Mouse (Mus musculus): Measurements from ENCODE around the gene Olfr654. TPM values are rescaled to one million over a fixed set of nuclear protein-coding genes. Genes with fewer than 3 reads are reported as not detected.

Olfr654 gene
- polyA plus RNA-seq, 1 experiment from 2014 or later = not detected

DNA sequence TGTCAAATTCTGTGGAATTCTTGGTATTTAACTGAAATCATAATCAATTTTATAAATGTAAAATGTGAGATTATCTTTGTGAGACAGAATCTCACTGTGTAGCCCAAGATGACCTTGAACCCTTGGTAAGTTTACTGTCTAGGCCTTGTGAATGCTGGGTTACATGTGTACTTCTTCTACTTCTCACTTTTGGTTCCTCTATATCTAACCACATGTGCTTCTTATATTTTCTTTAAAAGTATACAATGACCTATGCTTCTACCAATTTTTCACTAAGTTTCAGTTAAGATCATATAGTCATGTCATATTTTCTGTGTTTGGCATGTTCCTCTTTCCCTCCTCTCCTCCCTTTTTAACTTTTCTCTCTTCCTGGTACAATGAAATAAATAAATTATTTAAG lies 17.9 kb downstream of the Olfr654 start:
- no peak overlapping the region for H3K4me3 ChIP-seq (ENCODE audit: low read length)
- no peak overlapping the region for H3K4me2 ChIP-seq (ENCODE audit: low read depth, low read length)
- no peak for ATAC-seq (ENCODE audit: low read depth)
- H3K4me1 ChIP-seq (replicated peaks; ENCODE audit: control insufficient read depth, insufficient read depth, low read length) = no peaks in the 10 kb centered on the region
- H3K36me3 ChIP-seq (ENCODE audit: control insufficient read depth, insufficient read depth, low read length) = no peaks in the 10 kb centered on the region
- H3K27me3 ChIP-seq (ENCODE audit: control insufficient read depth, insufficient read depth, low read depth, low read length) = no peaks in the 10 kb centered on the region
- no peak overlapping the region for H3K9ac ChIP-seq (ENCODE audit: low read length)
- H3K27ac ChIP-seq (ENCODE audit: low read length) = no peak overlapping the region
- H3K9me3 ChIP-seq (ENCODE audit: control insufficient read depth, low read length) = no peaks in the 10 kb centered on the region

DNA sequence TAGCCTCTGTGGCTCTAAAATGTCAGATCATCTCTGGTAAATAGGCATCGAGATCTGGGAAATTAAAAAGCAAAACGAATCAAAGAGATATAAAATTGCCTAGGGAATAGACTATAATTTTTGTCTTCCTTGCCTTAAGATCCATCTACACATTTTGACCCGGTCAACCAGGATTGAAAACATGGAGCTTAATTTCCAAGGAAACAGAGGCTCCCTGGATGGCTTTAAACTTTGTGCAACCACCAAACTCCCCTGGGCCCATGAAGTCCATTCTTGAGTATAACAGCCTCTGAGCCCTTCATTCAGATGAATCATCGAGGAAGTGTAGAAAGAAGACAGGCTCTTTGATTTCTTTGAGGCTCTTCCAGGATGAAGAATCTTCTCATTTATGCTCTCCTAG lies 26.8 kb downstream of the Olfr654 start, which contains the start of gene Olfr656:
Olfr656 (plus strand) TSS at position 301 of the 400 bp plus-strand sequence.
- no peak within 1 kb of the TSS for H3K27ac ChIP-seq (ENCODE audit: low read length)
- no peaks in the 10 kb centered on the region for H3K27me3 ChIP-seq (ENCODE audit: control insufficient read depth, insufficient read depth, low read depth, low read length)
- H3K4me2 ChIP-seq (ENCODE audit: low read depth, low read length) = no peak within 1 kb of the TSS
- no peak within 1 kb of the TSS for H3K4me3 ChIP-seq (ENCODE audit: low read length)
- no peaks in the 10 kb centered on the region for H3K4me1 ChIP-seq (replicated peaks; ENCODE audit: control insufficient read depth, insufficient read depth, low read length)
- 76% methylated on average over 4 of the region's 4 CpGs for WGBS
- no peak for ATAC-seq (ENCODE audit: low read depth)
- no peaks in the 10 kb centered on the region; the same call in 1 of the 2 replicates for H3K9me3 ChIP-seq (ENCODE audit: control insufficient read depth, low read length)
- H3K9ac ChIP-seq (ENCODE audit: low read length) = no peak within 1 kb of the TSS
- no peaks in the 10 kb centered on the region for H3K36me3 ChIP-seq (ENCODE audit: control insufficient read depth, insufficient read depth, low read length)

DNA sequence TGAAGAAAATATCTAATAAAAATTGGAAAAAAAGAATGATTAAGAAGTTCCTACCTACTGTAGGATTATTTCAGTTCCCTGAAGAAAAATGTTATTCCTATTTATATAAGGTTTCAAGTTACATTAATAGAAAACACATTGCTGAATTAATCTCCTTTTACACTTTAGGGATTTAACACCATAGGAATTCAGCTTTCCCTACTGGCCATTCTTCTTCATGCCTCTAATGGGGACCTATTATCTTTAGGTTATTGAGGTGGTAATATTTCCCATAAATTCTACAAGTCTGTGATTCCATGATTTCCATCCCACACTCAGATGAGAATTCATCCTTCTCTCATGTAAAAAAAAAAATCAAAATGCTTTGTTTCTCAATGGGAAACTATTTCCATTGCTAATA lies 37.7 kb downstream of the Olfr654 start, which contains the start of gene Olfr657:
Olfr657 (plus strand) TSS at position 301 of the 400 bp plus-strand sequence.
- Histone ChIP-seq H3K4me3 (ENCODE audit: low read length) (no peak within 1 kb of the TSS), H3K4me2 (ENCODE audit: low read depth, low read length) (no peak within 1 kb of the TSS), H3K9me3 (ENCODE audit: control insufficient read depth, low read length) (no peaks in the 10 kb centered on the region), H3K9ac (ENCODE audit: low read length) (no peak within 1 kb of the TSS), H3K27me3 (ENCODE audit: control insufficient read depth, insufficient read depth, low read depth, low read length) (no peaks in the 10 kb centered on the region), H3K36me3 (ENCODE audit: control insufficient read depth, insufficient read depth, low read length) (no peaks in the 10 kb centered on the region), H3K4me1 (replicated peaks; ENCODE audit: control insufficient read depth, insufficient read depth, low read length) (no peaks in the 10 kb centered on the region), H3K27ac (ENCODE audit: low read length) (no peak within 1 kb of the TSS)
- ATAC-seq (ENCODE audit: low read depth) = no peak

Other genes with a start within 250 kb of the Olfr654 start
- 1.6 and 2.6 TPM in 2 replicates for gene Trim12c, start 233.7 kb upstream of the Olfr654 start, polyA plus RNA-seq (2015; fragmentation: Nextera tagmentation; extraction: Ambion mirVana)
- gene Trim30b, start 217.1 kb upstream of the Olfr654 start, polyA plus RNA-seq (2015; fragmentation: Nextera tagmentation; extraction: Ambion mirVana) = 0.09 and 0.10 TPM in 2 replicates
- gene Trim30c, start 186.2 kb upstream of the Olfr654 start, polyA plus RNA-seq (2015; fragmentation: Nextera tagmentation; extraction: Ambion mirVana) = 0.13 and 0.14 TPM in 2 replicates
- 1.1 and 1.5 TPM in 2 replicates for gene Trim30a, start 121.8 kb upstream of the Olfr654 start, polyA plus RNA-seq (2015; fragmentation: Nextera tagmentation; extraction: Ambion mirVana)
- gene Trim30d, start 79.2 kb upstream of the Olfr654 start, polyA plus RNA-seq (2015; fragmentation: Nextera tagmentation; extraction: Ambion mirVana) = 0.63 and 0.75 TPM in 2 replicates
- gene Olfr651, start 36.9 kb upstream of the Olfr654 start, polyA plus RNA-seq (2015; fragmentation: Nextera tagmentation; extraction: Ambion mirVana) = not detected in 2 replicates
- not detected in 2 replicates for gene Olfr652, start 26.1 kb upstream of the Olfr654 start, polyA plus RNA-seq (2015; fragmentation: Nextera tagmentation; extraction: Ambion mirVana)
- not detected in 2 replicates for gene Olfr653, start 9.7 kb upstream of the Olfr654 start, polyA plus RNA-seq (2015; fragmentation: Nextera tagmentation; extraction: Ambion mirVana)
- gene Olfr655, start 14.8 kb downstream of the Olfr654 start, polyA plus RNA-seq (2015; fragmentation: Nextera tagmentation; extraction: Ambion mirVana) = not detected in 2 replicates
- not detected in 2 replicates for gene Olfr656, start 26.9 kb downstream of the Olfr654 start, polyA plus RNA-seq (2015; fragmentation: Nextera tagmentation; extraction: Ambion mirVana)
- gene Olfr657, start 37.8 kb downstream of the Olfr654 start, polyA plus RNA-seq (2015; fragmentation: Nextera tagmentation; extraction: Ambion mirVana) = not detected in 2 replicates
- gene Olfr658, start 60.3 kb downstream of the Olfr654 start, polyA plus RNA-seq (2015; fragmentation: Nextera tagmentation; extraction: Ambion mirVana) = not detected in 2 replicates
- not detected in 2 replicates for gene Olfr659, start 79.7 kb downstream of the Olfr654 start, polyA plus RNA-seq (2015; fragmentation: Nextera tagmentation; extraction: Ambion mirVana)
- not detected in 2 replicates for gene Olfr661, start 99.5 kb downstream of the Olfr654 start, polyA plus RNA-seq (2015; fragmentation: Nextera tagmentation; extraction: Ambion mirVana)
- not detected in 2 replicates for gene Usp17le, start 190.4 kb downstream of the Olfr654 start, polyA plus RNA-seq (2015; fragmentation: Nextera tagmentation; extraction: Ambion mirVana)

All from lung, embryonic 16.5 days (tissue).